Mouse (Mus musculus) left cerebral cortex, adult 2 months (tissue): Measurements from ENCODE around the gene Usp43. TPM values are rescaled to one million over a fixed set of nuclear protein-coding genes. Genes with fewer than 3 reads are reported as not detected.

Experiments
- DNase-seq, 2 experiments: peaks; one replicate each; pipeline ENCODE4 v3.0.0; 2021 to 2022; ENCODE audit warnings: low spot score in 2 of 2, mixed read lengths in 1 of 2; ENCODE audit errors: extremely low spot score in 1 of 2
- H3K27ac ChIP-seq: fragments of 200-600 bp; 2 replicates; pipeline ENCODE4 v1.8.1; 2022
- H3K4me3 ChIP-seq: fragments of 200-600 bp; 2 replicates; pipeline ENCODE4 v1.8.1; 2022
- CTCF ChIP-seq: fragments of 200-600 bp; IDR thresholded peaks from 2 replicates; pipeline ENCODE4 v1.8.1; 2022; ENCODE audit warnings: antibody characterized with exemption, mild to moderate bottlenecking, moderate library complexity
- intact Hi-C: fragments of 180-260 bp; cut with DNase I; formaldehyde crosslinking; loops from one replicate; pipeline ENCODE4 v1.15.1; 2025
- total RNA-seq, 2 experiments: library from RNA; stranded (reverse); gene quantifications; 2 replicates each; pipeline ENCODE4 v1.2.3; 2021

Gene Usp43
- total RNA-seq, 2 experiments from 2014 or later = 3.4 to 4.8 TPM

DNA sequence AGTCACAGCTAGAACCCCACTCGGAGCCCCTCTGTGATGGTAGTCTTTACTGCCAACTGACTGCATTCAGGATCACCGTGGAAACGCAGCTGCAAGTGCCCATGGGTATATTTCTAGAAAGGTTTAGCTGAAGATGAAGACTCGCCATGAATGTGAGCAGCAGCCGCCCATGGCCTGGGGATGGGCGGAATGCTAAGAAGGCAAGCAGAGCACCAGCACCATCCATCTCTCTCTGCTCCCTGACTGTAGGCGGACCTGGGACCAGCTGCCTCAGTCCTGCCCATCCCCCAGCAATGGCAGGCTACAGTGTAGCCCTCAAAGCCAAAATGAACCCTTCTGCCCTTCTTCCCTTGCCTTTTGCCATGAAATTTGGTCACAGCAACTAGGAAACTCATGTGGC lies 26.3 kb downstream of the Usp43 start:
- H3K4me3 ChIP-seq = no peak overlapping the region
- DNase-seq = no peak
- no peak overlapping the region for H3K27ac ChIP-seq
- intact Hi-C loops = no loop called here
- TF ChIP-seq CTCF = no peak

- intact Hi-C loops = loop anchor here (1.0 to 2.0 kb wide), 2 partner anchors 37 to 68 kb away; no protein-coding TSS in a partner anchor
- DNase-seq = no peak
- no peak for TF ChIP-seq CTCF
- Histone ChIP-seq H3K27ac (peak overlapping the region; percentile 72), H3K4me3 (no peak overlapping the region)
These were observed 33.4 kb downstream of the Usp43 start for GRCm38 (mm10) chr11:67888521-67888920.

GRCm38 (mm10) chr11:67885921-67886320 lies 36.0 kb downstream of the Usp43 start:
- H3K4me3 ChIP-seq = no peak overlapping the region
- intact Hi-C loops = no loop called here
- no peak overlapping the region for H3K27ac ChIP-seq
- DNase-seq = no peak
- peak; percentile 16 for TF ChIP-seq CTCF

- no peak for TF ChIP-seq CTCF
- no peak overlapping the region for H3K4me3 ChIP-seq
- intact Hi-C loops = no loop called here
- no peak overlapping the region for H3K27ac ChIP-seq
- DNase-seq = no peak
These were observed 56.3 kb downstream of the Usp43 start for GRCm38 (mm10) chr11:67865521-67866197.

GRCm38 (mm10) chr11:67865100-67865499 lies 56.9 kb downstream of the Usp43 start:
- TF ChIP-seq CTCF = no peak; the same call in 1 of the 2 replicates
- DNase-seq = no peak
- no peak overlapping the region for H3K27ac ChIP-seq
- H3K4me3 ChIP-seq = no peak overlapping the region
- intact Hi-C loops = no loop called here

- no peak for DNase-seq
- intact Hi-C loops = no loop called here
- Histone ChIP-seq H3K27ac (no peak overlapping the region), H3K4me3 (no peak overlapping the region)
- no peak for TF ChIP-seq CTCF
These were observed 60.5 kb downstream of the Usp43 start for GRCm38 (mm10) chr11:67861399-67861838.

- intact Hi-C loops = no loop called here
- Histone ChIP-seq H3K4me3 (no peak overlapping the region), H3K27ac (no peak overlapping the region)
- DNase-seq = no peak
- no peak for TF ChIP-seq CTCF
These were observed 61.1 kb downstream of the Usp43 start for GRCm38 (mm10) chr11:67860743-67861398.

DNA sequence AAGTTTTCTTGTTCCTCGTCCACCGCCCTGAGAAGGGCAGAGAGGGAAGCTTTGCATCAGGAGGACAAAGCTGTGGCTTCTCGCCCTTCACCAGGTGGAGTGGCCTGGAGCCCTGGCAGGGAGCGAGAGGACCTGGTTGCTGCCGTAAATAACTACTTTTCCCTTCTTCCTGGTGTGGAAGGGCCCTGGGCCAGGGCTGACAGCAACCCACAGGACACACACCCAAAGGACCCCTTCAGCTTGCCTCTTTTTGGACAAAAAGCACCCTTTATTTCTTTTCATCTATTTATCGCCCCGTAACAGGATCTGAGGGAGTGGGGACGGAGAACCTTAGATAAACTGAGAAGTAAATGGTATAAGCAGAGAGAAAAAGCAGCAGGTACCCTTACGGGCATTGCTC lies 63.4 kb downstream of the Usp43 start:
- TF ChIP-seq CTCF = no peak
- no peak overlapping the region for H3K4me3 ChIP-seq
- H3K27ac ChIP-seq = no peak overlapping the region
- intact Hi-C loops = no loop called here
- no peak for DNase-seq

- intact Hi-C loops = no loop called here
- DNase-seq = peak in 1 of 2 experiments; percentile 23
- H3K4me3 ChIP-seq = no peak overlapping the region
- TF ChIP-seq CTCF = peak; percentile 66
- H3K27ac ChIP-seq = no peak overlapping the region
These were observed 66.9 kb downstream of the Usp43 start for GRCm38 (mm10) chr11:67855035-67855434.

DNA sequence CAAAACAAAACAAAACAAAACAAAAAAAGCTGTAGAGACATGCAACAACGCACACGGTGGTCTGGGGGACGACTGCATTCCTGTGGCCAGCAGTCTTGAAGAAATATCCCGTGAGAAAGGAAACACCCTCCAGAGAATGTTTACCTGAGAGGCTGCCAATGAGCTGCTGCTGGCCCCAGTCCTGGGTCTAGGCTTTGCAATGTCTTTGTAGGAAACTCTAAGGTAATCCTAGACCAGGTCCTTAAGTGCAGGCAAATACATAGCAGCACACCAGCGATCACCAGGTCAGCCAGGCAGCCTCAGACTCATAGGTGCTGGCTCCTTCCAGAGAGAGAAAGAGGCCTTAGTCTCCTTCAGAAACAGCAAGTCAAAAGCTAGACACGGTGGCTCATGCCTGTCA lies 68.0 kb downstream of the Usp43 start:
- no peak for TF ChIP-seq CTCF
- Histone ChIP-seq H3K27ac (no peak overlapping the region), H3K4me3 (no peak overlapping the region)
- intact Hi-C loops = no loop called here
- DNase-seq = no peak

- no peak for TF ChIP-seq CTCF
- intact Hi-C loops = no loop called here
- no peak overlapping the region for H3K4me3 ChIP-seq
- no peak overlapping the region for H3K27ac ChIP-seq
- DNase-seq = no peak
These were observed 70.2 kb downstream of the Usp43 start for GRCm38 (mm10) chr11:67851770-67852169.

DNA sequence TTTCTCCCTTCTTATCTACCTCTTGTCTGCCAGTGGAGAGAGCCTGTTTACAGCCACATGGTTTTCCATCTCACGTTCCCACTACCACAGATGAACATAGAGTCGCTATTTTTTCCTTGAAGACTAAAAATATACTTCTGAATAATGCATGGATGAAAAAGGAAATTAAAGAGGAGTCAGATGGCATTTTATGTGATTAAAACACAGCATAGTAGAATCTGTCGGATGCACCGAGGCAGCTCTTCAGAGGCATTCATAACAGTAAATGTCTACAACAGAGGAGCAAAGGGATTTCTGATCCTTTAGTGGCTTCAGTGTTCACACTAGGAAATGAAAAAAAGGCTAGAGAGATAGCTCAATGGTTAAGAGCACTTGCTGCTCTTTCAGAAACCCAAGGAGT lies 76.8 kb downstream of the Usp43 start:
- intact Hi-C loops = no loop called here
- no peak for TF ChIP-seq CTCF
- no peak for DNase-seq
- Histone ChIP-seq H3K27ac (no peak overlapping the region), H3K4me3 (no peak overlapping the region)

GRCm38 (mm10) chr11:67839810-67840209 lies 82.1 kb downstream of the Usp43 start:
- no peak for TF ChIP-seq CTCF
- intact Hi-C loops = no loop called here
- DNase-seq = no peak
- H3K4me3 ChIP-seq = no peak overlapping the region
- H3K27ac ChIP-seq = no peak overlapping the region
